Comparison of ENCODE assay signal across 34 mouse cellular contexts in genomic region chr17:64806035-64806589, GRCm38 (mm10). TPM values are rescaled to one million over a fixed set of nuclear protein-coding genes. Genes with fewer than 3 reads are reported as not detected.
DNase-seq lines count a peak whose midpoint lies in the region; ATAC-seq and TF ChIP-seq lines count a peak whose summit lies in the region.
"Had no signal": no experiment of that assay in that cellular context is flagged by ENCODE, and none has a peak within 500 bp of the region (broad histone marks: within the 10 kb centered on the region; RNA-seq: fewer than 3 reads in every experiment).

No protein-coding gene starts in this region.

- peaks cover 22% of the 10 kb centered on the region for H3K27me3 ChIP-seq in heart, embryonic 10.5 days (ENCODE audit: insufficient read depth, poor library complexity, severe bottlenecking)
- no peaks in the 10 kb centered on the region for H3K27me3 ChIP-seq in hindbrain, postnatal 0 days (ENCODE audit: insufficient read depth, low read length)
- no peaks in the 10 kb centered on the region for H3K27me3 ChIP-seq in hindbrain, embryonic 11.5 days (ENCODE audit: control insufficient read depth, insufficient read depth, low read length)
- H3K27me3 ChIP-seq: embryonic facial prominence, embryonic 15.5 days; hindbrain, embryonic 15.5 days had no signal

- H3K9me3 ChIP-seq in heart, embryonic 10.5 days, result no peaks in the 10 kb centered on the region
- no peaks in the 10 kb centered on the region for H3K9me3 ChIP-seq in hindbrain, postnatal 0 days (ENCODE audit: low read length)
- no peaks in the 10 kb centered on the region for H3K9me3 ChIP-seq in hindbrain, embryonic 11.5 days (ENCODE audit: control insufficient read depth, low read length)
- H3K9me3 ChIP-seq: embryonic facial prominence, embryonic 12.5 days; embryonic facial prominence, embryonic 15.5 days; heart, embryonic 13.5 days; hindbrain, embryonic 15.5 days had no signal

- H3K9ac ChIP-seq in hindbrain, postnatal 0 days (replicated peaks; ENCODE audit: low read length), result no peak overlapping the region
- no peak overlapping the region for H3K9ac ChIP-seq in hindbrain, embryonic 11.5 days (ENCODE audit: low read depth, low read length)
- H3K9ac ChIP-seq: embryonic facial prominence, embryonic 12.5 days; embryonic facial prominence, embryonic 15.5 days; forebrain, postnatal 0 days; heart, embryonic 13.5 days; hindbrain, embryonic 15.5 days had no signal

- no peak overlapping the region for H3K4me3 ChIP-seq in heart, embryonic 10.5 days
- H3K4me3 ChIP-seq in hindbrain, postnatal 0 days (ENCODE audit: low read length), result no peak overlapping the region
- no peak overlapping the region for H3K4me3 ChIP-seq in hindbrain, embryonic 11.5 days (ENCODE audit: low read depth, low read length)
- H3K4me3 ChIP-seq: embryonic facial prominence, embryonic 12.5 days; embryonic facial prominence, embryonic 15.5 days; gastrocnemius, adult 2 months; heart, embryonic 13.5 days; hindbrain, embryonic 15.5 days had no signal

- DNase-seq in heart, adult 11 months, result peak; percentile 72
- DNase-seq in heart, embryonic 10.5 days (ENCODE audit: low spot score), result no peak
- DNase-seq in hindbrain, postnatal 0 days (ENCODE audit: low spot score), result peak; percentile 10
- no peak for DNase-seq in hindbrain, embryonic 11.5 days (ENCODE audit: low spot score)
- DNase-seq in brain, adult 2 months (ENCODE audit: low read depth, low spot score), result peak; percentile 43
- no peak for DNase-seq in urinary bladder, adult 2 months (ENCODE audit: low spot score)
- DNase-seq: adrenal gland, adult 8-10 months; adrenal gland, postnatal 25 days; cerebellum, adult 11-12 months; cerebellum, adult 8-10 months; cerebellum, postnatal 25 days; forebrain, postnatal 0 days; gastrocnemius, adult 2 months; gastrocnemius, postnatal 14 days; heart, adult 18-20 months; heart, postnatal 14 days; heart, postnatal 4 days; kidney, adult 18-20 months had no signal

- TF ChIP-seq CTCF in hindbrain, postnatal 0 days (IDR thresholded peaks at IDR 0.05; ENCODE audit: low read depth), result no peak

- WGBS in heart, embryonic 10.5 days, result 45% methylated on average over 8 of the region's 8 CpGs
- WGBS in hindbrain, postnatal 0 days, result 69% methylated on average over 8 of the region's 8 CpGs
- 79% methylated on average over 8 of the region's 8 CpGs for WGBS in hindbrain, embryonic 11.5 days

- H3K4me2 ChIP-seq in hindbrain, postnatal 0 days (ENCODE audit: low read depth, low read length), result no peak overlapping the region
- H3K4me2 ChIP-seq in hindbrain, embryonic 11.5 days (replicated peaks; ENCODE audit: low read depth, low read length), result no peak overlapping the region
- H3K4me2 ChIP-seq: embryonic facial prominence, embryonic 12.5 days; embryonic facial prominence, embryonic 15.5 days; heart, embryonic 13.5 days; hindbrain, embryonic 15.5 days had no signal

- no peak overlapping the region for H3K27ac ChIP-seq in heart, embryonic 10.5 days
- no peak overlapping the region for H3K27ac ChIP-seq in hindbrain, postnatal 0 days
- H3K27ac ChIP-seq in hindbrain, embryonic 11.5 days (ENCODE audit: low read depth, low read length), result no peak overlapping the region
- H3K27ac ChIP-seq: embryonic facial prominence, embryonic 12.5 days; embryonic facial prominence, embryonic 15.5 days; gastrocnemius, adult 2 months; heart, embryonic 13.5 days; hindbrain, embryonic 15.5 days had no signal

- peak; percentile 67 for ATAC-seq in hindbrain, postnatal 0 days
- ATAC-seq in hindbrain, embryonic 11.5 days (ENCODE audit: low FRiP score), result no peak
- ATAC-seq: activated CD4-positive, CD25-positive, alpha-beta regulatory T cell, adult 4 months; CD4-positive, CD25-positive, alpha-beta regulatory T cell, adult 4 months; forebrain, embryonic 14.5 days; forebrain, postnatal 0 days; inflammation-experienced regulatory T-cells, adult 6 months; intestine, embryonic 16.5 days had no signal

- no peaks in the 10 kb centered on the region for H3K36me3 ChIP-seq in heart, embryonic 10.5 days
- H3K36me3 ChIP-seq in hindbrain, postnatal 0 days (ENCODE audit: insufficient read depth, low read length), result no peaks in the 10 kb centered on the region
- H3K36me3 ChIP-seq in hindbrain, embryonic 11.5 days (ENCODE audit: control insufficient read depth, insufficient read depth, low read length), result no peaks in the 10 kb centered on the region
- H3K36me3 ChIP-seq: embryonic facial prominence, embryonic 12.5 days; embryonic facial prominence, embryonic 15.5 days; heart, embryonic 13.5 days; hindbrain, embryonic 15.5 days had no signal

- peaks cover 11% of the 10 kb centered on the region; the same call in 1 of the 2 replicates for H3K4me1 ChIP-seq in heart, embryonic 10.5 days
- no peaks in the 10 kb centered on the region for H3K4me1 ChIP-seq in hindbrain, postnatal 0 days (ENCODE audit: insufficient read depth, low read length)
- no peaks in the 10 kb centered on the region for H3K4me1 ChIP-seq in hindbrain, embryonic 11.5 days (replicated peaks; ENCODE audit: control insufficient read depth, insufficient read depth, low read length)
- H3K4me1 ChIP-seq: embryonic facial prominence, embryonic 15.5 days had no signal

RNA-seq across cellular contexts. Expression of gene 4930583I09Rik, which starts 29.8 kb away (rescaled TPM):
- not detected in 2 replicates for polyA plus RNA-seq in heart, embryonic 10.5 days (2016; fragmentation: Nextera tagmentation; extraction: Ambion mirVana)
- total RNA-seq in hindbrain, postnatal 0 days (2014; rRNA removed), result not detected in 2 replicates
- not detected in 2 replicates for polyA plus RNA-seq in hindbrain, postnatal 0 days (2015; fragmentation: Nextera tagmentation; extraction: Ambion mirVana)
- polyA plus RNA-seq in hindbrain, embryonic 11.5 days (2014; fragmentation: Nextera tagmentation; extraction: Ambion mirVana), result not detected in 2 replicates
- polyA plus RNA-seq in urinary bladder, adult 2 months (2012; rRNA removed), result not detected in 2 replicates
- total RNA-seq: adrenal gland, adult 8-10 months; adrenal gland, postnatal 25 days; common myeloid progenitor, adult 5-6 weeks; forebrain, postnatal 0 days; gastrocnemius, adult 2 months; gastrocnemius, postnatal 14 days; gastrocnemius, postnatal 4 days; heart, adult 18-20 months; heart, postnatal 14 days; heart, postnatal 4 days; MEL had no signal
- polyA plus RNA-seq: activated CD4-positive, CD25-positive, alpha-beta regulatory T cell, adult 4 months; C2C12; embryonic facial prominence, embryonic 12.5 days; embryonic facial prominence, embryonic 15.5 days; forebrain, embryonic 11.5 days; forebrain, embryonic 14.5 days; forebrain, postnatal 0 days; frontal cortex, adult 2 months; heart, embryonic 13.5 days; heart, embryonic 16.5 days; hindbrain, embryonic 15.5 days; intestine, embryonic 16.5 days had no signal

Comparison
In these comparisons a context has a peak if more than half of its experiments do, and no peak if none do; other contexts are left out.
1. DNase-seq: peak in heart, adult 11 months (single experiment), hindbrain, postnatal 0 days (single experiment) and brain, adult 2 months (single experiment); none in heart, embryonic 10.5 days (single experiment), hindbrain, embryonic 11.5 days (single experiment) and urinary bladder, adult 2 months (single experiment).